Mouse (Mus musculus) thymus, adult 2 months (tissue): Measurements from ENCODE around the gene Astn1. TPM values are rescaled to one million over a fixed set of nuclear protein-coding genes. Genes with fewer than 3 reads are reported as not detected.

ENCODE experiments used
- DNase-seq: peaks from one replicate; pipeline ENCODE4 v3.0.0; 2021
- H3K27ac ChIP-seq: fragments of 200-500 bp; 2 replicates; pipeline ENCODE4 v1.5.1; 2012; ENCODE audit warnings: low read length, control low read depth; ENCODE audit not compliant: control insufficient read depth, insufficient read depth
- H3K27me3 ChIP-seq: fragments of 200-500 bp; 2 replicates; pipeline ENCODE4 v1.6.1; 2012; ENCODE audit warnings: mild to moderate bottlenecking, low read length, moderate library complexity, mixed read lengths; ENCODE audit not compliant: control insufficient read depth, insufficient read depth
- H3K36me3 ChIP-seq: fragments of 200-500 bp; 2 replicates; pipeline ENCODE4 v1.6.1; 2012; ENCODE audit warnings: mild to moderate bottlenecking, low read length, moderate library complexity; ENCODE audit not compliant: control insufficient read depth, insufficient read depth
- H3K4me1 ChIP-seq: fragments of 200-500 bp; replicated peaks from 2 replicates; pipeline ENCODE4 v1.6.1; 2012; ENCODE audit warnings: low read length; ENCODE audit not compliant: control insufficient read depth, insufficient read depth
- H3K4me3 ChIP-seq: fragments of 200-500 bp; 2 replicates; pipeline ENCODE4 v1.5.1; 2012; ENCODE audit warnings: mild to moderate bottlenecking, low read length, control low read depth, moderate library complexity; ENCODE audit not compliant: control insufficient read depth, insufficient read depth
- CTCF ChIP-seq: fragments of 200-500 bp; IDR thresholded peaks from 2 replicates; pipeline ENCODE4 v1.5.1; 2012; ENCODE audit warnings: mild to moderate bottlenecking, control low read depth, low read length, moderate library complexity, borderline replicate concordance; ENCODE audit not compliant: control insufficient read depth, poor library complexity, insufficient read depth; ENCODE audit errors: extremely low read depth
- POLR2A ChIP-seq: fragments of 200-500 bp; IDR thresholded peaks from 2 replicates; pipeline ENCODE4 v1.6.1; 2012; ENCODE audit warnings: mild to moderate bottlenecking, low read length, control low read depth, moderate library complexity; ENCODE audit not compliant: control insufficient read depth, poor library complexity, insufficient read depth; ENCODE audit errors: extremely low read depth
- WGBS: fragments of 180-500 bp; shearing (Covaris S2); methylation state at CpG from one replicate; pipeline ENCODE4 v1.1.7; 2018; 5-methylcytosine and 5-hydroxymethylcytosine counted together
- polyA plus RNA-seq: library from polyadenylated mRNA; depleted of rRNA; stranded (reverse); fragments of >200 nt; gene quantifications from 2 replicates; pipeline ENCODE4 v1.2.3, GENCODE M21; 2012

Astn1 gene
- polyA plus RNA-seq, 1 experiment: 0.19 TPM

DNA sequence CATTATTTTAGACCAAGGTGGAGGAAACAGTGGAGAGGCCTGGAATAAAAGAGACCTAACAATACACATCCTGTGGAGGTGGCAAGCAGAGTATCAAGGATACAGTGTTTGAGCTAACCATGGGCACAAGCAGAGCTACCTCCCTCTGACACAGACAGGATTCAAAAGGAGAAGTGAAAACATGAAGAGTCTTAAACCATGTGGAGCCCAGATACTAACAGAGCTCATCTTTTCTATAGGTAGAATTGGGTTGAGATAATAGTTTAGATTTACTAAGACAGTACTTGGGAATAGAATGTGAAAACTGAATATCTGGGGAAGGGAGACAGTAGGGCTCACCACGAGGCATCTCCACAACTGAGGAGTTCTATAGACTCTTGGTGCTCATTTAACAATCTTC lies 84.0 kb downstream of the Astn1 start:
- Histone ChIP-seq H3K27me3 (no peaks in the 10 kb centered on the region), H3K4me1 (no peaks in the 10 kb centered on the region), H3K36me3 (no peaks in the 10 kb centered on the region), H3K27ac (no peak overlapping the region), H3K4me3 (no peak overlapping the region)
- TF ChIP-seq POLR2A (no peak), CTCF (no peak)
- 70% methylated on average over 1 of the region's 1 CpGs for WGBS
- DNase-seq: no peak

DNA sequence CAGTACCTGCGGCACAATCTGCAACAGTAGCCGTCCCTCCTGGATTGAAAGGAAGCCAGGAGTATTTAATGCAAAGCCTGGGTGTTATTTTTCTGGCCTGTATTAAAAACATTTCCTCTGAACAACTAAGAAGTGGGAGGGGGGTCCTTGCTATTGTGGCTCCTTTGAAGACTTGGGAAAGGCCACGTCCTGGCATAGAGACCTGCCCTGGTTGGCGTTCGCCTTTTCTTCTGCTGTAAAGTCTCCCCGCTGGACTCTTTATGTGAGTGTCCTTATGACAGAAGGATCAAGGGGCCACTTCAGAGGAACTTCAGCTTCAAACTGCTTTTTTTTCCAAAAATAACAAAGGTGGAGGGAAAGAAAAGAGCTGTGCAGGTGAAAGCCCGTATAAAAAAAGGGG lies 85.9 kb downstream of the Astn1 start:
- WGBS: 89% methylated on average over 7 of the region's 7 CpGs
- H3K4me3 ChIP-seq: no peak overlapping the region
- no peak for DNase-seq
- TF ChIP-seq CTCF (no peak), POLR2A (no peak)
- H3K27ac ChIP-seq: no peak overlapping the region
- H3K4me1 ChIP-seq: no peaks in the 10 kb centered on the region
- H3K36me3 ChIP-seq: no peaks in the 10 kb centered on the region
- H3K27me3 ChIP-seq: no peaks in the 10 kb centered on the region

- H3K27me3 ChIP-seq: no peaks in the 10 kb centered on the region
- no peak for DNase-seq
- no peaks in the 10 kb centered on the region for H3K4me1 ChIP-seq
- no peaks in the 10 kb centered on the region for H3K36me3 ChIP-seq
- no peak overlapping the region for H3K27ac ChIP-seq
- TF ChIP-seq POLR2A (no peak), CTCF (no peak)
- no peak overlapping the region for H3K4me3 ChIP-seq
These were observed 90.6 kb downstream of the Astn1 start for GRCm38 (mm10) chr1:158452675-158453074.

- no peaks in the 10 kb centered on the region for H3K27me3 ChIP-seq
- H3K4me1 ChIP-seq: no peaks in the 10 kb centered on the region
- 26% methylated on average over 5 of the region's 5 CpGs for WGBS
These were observed 91.5 kb downstream of the Astn1 start for GRCm38 (mm10) chr1:158453587-158453986.

DNA sequence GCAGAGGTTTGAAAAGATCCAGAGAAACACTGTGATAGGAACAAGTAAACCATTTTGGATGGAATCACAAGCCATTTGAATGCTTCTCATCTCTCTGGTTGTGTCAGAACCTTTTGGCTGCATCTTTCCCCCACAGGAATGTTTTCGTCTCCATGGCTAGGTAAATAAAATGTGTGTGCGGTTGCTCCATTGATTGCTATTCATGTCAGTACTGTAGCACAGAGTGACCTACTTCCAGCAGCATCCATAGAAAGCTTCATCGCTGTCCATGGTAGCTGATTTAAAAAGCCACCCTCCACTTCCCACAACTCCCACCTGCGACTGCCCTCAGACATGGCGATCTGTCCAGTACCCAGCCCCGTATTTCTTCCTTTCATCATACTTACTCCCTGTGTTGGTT lies 101.9 kb downstream of the Astn1 start:
- no peaks in the 10 kb centered on the region for H3K4me1 ChIP-seq
- H3K27ac ChIP-seq: no peak overlapping the region
- no peak for TF ChIP-seq CTCF
- no peak for TF ChIP-seq POLR2A
- WGBS: 82% methylated on average over 6 of the region's 6 CpGs
- no peaks in the 10 kb centered on the region for H3K27me3 ChIP-seq
- H3K36me3 ChIP-seq: no peaks in the 10 kb centered on the region
- no peak overlapping the region for H3K4me3 ChIP-seq
- no peak for DNase-seq

More at GRCm38 (mm10) chr1:158453587-158453986, 91.5 kb downstream of the Astn1 start:
- Histone ChIP-seq H3K27ac (no peak overlapping the region), H3K4me3 (no peak overlapping the region), H3K36me3 (no peaks in the 10 kb centered on the region)
- no peak for DNase-seq
- TF ChIP-seq POLR2A: no peak
- TF ChIP-seq CTCF: no peak

- no peak for DNase-seq
These were observed 103.2 kb downstream of the Astn1 start for GRCm38 (mm10) chr1:158465286-158465685.

DNA sequence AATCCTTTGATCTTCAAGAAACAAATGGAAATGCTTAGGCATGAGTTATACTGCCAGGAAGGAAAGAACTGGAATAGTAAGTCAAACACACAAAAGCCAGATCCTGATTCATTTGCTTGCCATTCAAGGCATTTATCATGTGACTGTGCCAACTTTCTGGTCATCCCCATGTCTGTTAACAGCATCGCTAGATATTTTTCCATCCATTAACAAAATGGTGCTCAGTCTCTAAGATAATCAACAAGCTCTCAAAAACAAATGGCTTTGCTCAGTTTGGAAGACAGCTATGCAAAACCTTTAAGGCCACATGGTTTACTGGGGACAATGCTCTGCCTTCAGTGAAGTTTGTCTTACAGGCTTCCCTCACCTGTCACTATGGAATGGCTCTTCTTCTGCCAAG lies 115.8 kb downstream of the Astn1 start:
- TF ChIP-seq POLR2A (no peak), CTCF (no peak)
- H3K27ac ChIP-seq: no peak overlapping the region
- no peak for DNase-seq
- H3K4me3 ChIP-seq: no peak overlapping the region
- H3K36me3 ChIP-seq: no peaks in the 10 kb centered on the region
- 100% methylated on average over 1 of the region's 1 CpGs for WGBS
- H3K4me1 ChIP-seq: no peaks in the 10 kb centered on the region
- no peaks in the 10 kb centered on the region for H3K27me3 ChIP-seq

More at GRCm38 (mm10) chr1:158465286-158465685, 103.2 kb downstream of the Astn1 start:
- TF ChIP-seq CTCF (no peak), POLR2A (no peak)
- Histone ChIP-seq H3K27me3 (no peaks in the 10 kb centered on the region), H3K4me1 (no peaks in the 10 kb centered on the region), H3K4me3 (no peak overlapping the region), H3K36me3 (no peaks in the 10 kb centered on the region), H3K27ac (no peak overlapping the region)
- 74% methylated on average over 6 of the region's 6 CpGs for whole genome bisulfite sequencing

- 91% methylated on average over 6 of the region's 6 CpGs for WGBS
- H3K27ac ChIP-seq: no peak overlapping the region
- no peak for TF ChIP-seq CTCF
- TF ChIP-seq POLR2A: no peak
- H3K4me3 ChIP-seq: no peak overlapping the region
- no peak for DNase-seq
- H3K4me1 ChIP-seq: no peaks in the 10 kb centered on the region
- no peaks in the 10 kb centered on the region for H3K36me3 ChIP-seq
- no peaks in the 10 kb centered on the region for H3K27me3 ChIP-seq
These were observed 118.2 kb downstream of the Astn1 start for GRCm38 (mm10) chr1:158480285-158480684.
